Mouse (Mus musculus): ENCODE results near the gene Csdc2.

Gene Csdc2

GRCm38 (mm10) chr15:81925760-81926445 lies 10.7 kb upstream of the Csdc2 start, which contains the start of gene Polr3h:
Gene Polr3h, minus strand, starts transcription at chr15:81926240.
- peak; percentile 86 for DNase-seq (ENCODE audit: low spot score)

GRCm38 (mm10) chr15:81926446-81926822 lies 10.1 kb upstream of the Csdc2 start:
- no peak for DNase-seq (ENCODE audit: low spot score)

GRCm38 (mm10) chr15:81927741-81928140 lies 8.8 kb upstream of the Csdc2 start:
- no peak for DNase-seq (ENCODE audit: low spot score)

- DNase-seq (ENCODE audit: low spot score), result no peak
These were observed 8.3 kb upstream of the Csdc2 start for GRCm38 (mm10) chr15:81928277-81928676.

- DNase-seq (ENCODE audit: low spot score), result no peak
These were observed 3.5 kb upstream of the Csdc2 start for GRCm38 (mm10) chr15:81932951-81933470.

GRCm38 (mm10) chr15:81933986-81934385 lies 2.6 kb upstream of the Csdc2 start:
- no peak for DNase-seq (ENCODE audit: low spot score)

GRCm38 (mm10) chr15:81935869-81936637 lies 506 bp upstream of the Csdc2 start:
- DNase-seq (ENCODE audit: low spot score), result no peak

- no peak for DNase-seq (ENCODE audit: low spot score)
These were observed 776 bp downstream of the Csdc2 start for GRCm38 (mm10) chr15:81937098-81937972.

- peak; percentile 26 for DNase-seq (ENCODE audit: low spot score)
These were observed 1.7 kb downstream of the Csdc2 start for GRCm38 (mm10) chr15:81938246-81938645.

- DNase-seq (ENCODE audit: low spot score), result no peak
These were observed 2.7 kb downstream of the Csdc2 start for GRCm38 (mm10) chr15:81939157-81939715.

- DNase-seq (ENCODE audit: low spot score), result no peak
These were observed 3.2 kb downstream of the Csdc2 start for GRCm38 (mm10) chr15:81939774-81940173.

GRCm38 (mm10) chr15:81940219-81940618 lies 3.7 kb downstream of the Csdc2 start:
- DNase-seq (ENCODE audit: low spot score), result no peak

GRCm38 (mm10) chr15:81941010-81941409 lies 4.5 kb downstream of the Csdc2 start:
- DNase-seq (ENCODE audit: low spot score), result no peak

GRCm38 (mm10) chr15:81943176-81943749 lies 6.7 kb downstream of the Csdc2 start:
- no peak for DNase-seq (ENCODE audit: low spot score)

- no peak for DNase-seq (ENCODE audit: low spot score)
These were observed 12.5 kb downstream of the Csdc2 start for GRCm38 (mm10) chr15:81949076-81949475.

GRCm38 (mm10) chr15:81949476-81950131 lies 13.0 kb downstream of the Csdc2 start:
- no peak for DNase-seq (ENCODE audit: low spot score)

- no peak for DNase-seq (ENCODE audit: low spot score)
These were observed 14.2 kb downstream of the Csdc2 start for GRCm38 (mm10) chr15:81950716-81951115.

GRCm38 (mm10) chr15:81951159-81951558 lies 14.6 kb downstream of the Csdc2 start:
- no peak for DNase-seq (ENCODE audit: low spot score)

GRCm38 (mm10) chr15:81952310-81952709 lies 15.8 kb downstream of the Csdc2 start:
- DNase-seq (ENCODE audit: low spot score), result no peak

- no peak for DNase-seq (ENCODE audit: low spot score)
These were observed 17.6 kb downstream of the Csdc2 start for GRCm38 (mm10) chr15:81954151-81954583.

- DNase-seq (ENCODE audit: low spot score), result no peak
These were observed 18.2 kb downstream of the Csdc2 start for GRCm38 (mm10) chr15:81954716-81955115.

Data from urinary bladder, postnatal 25 days (tissue).